Mouse (Mus musculus) stomach, embryonic 14.5 days (tissue): ENCODE data around the gene Slc35g3. TPM values are rescaled to one million over a fixed set of nuclear protein-coding genes. Genes with fewer than 3 reads are reported as not detected.

ENCODE experiments used
- ATAC-seq: fragments of 200-750 bp; cut with Nextera tagmentation; 2 replicates; pipeline ENCODE4 v1.8.0; 2017; ENCODE audit warnings: low read depth, moderate TSS enrichment; ENCODE audit not compliant: insufficient number of reproducible peaks, insufficient read depth, low FRiP score
- H3K27ac ChIP-seq: fragments of 300-500 bp; sonication (generic); 2 replicates; pipeline ENCODE4 v1.5.1; 2014; ENCODE audit warnings: mild to moderate bottlenecking, low read length, moderate library complexity, mixed read lengths
- H3K27me3 ChIP-seq: fragments of 300-500 bp; sonication (generic); 2 replicates; pipeline ENCODE4 v1.6.1; 2014; ENCODE audit warnings: low read length, control low read depth, mixed read lengths; ENCODE audit not compliant: control insufficient read depth, insufficient read depth
- H3K36me3 ChIP-seq: fragments of 300-500 bp; sonication (generic); 2 replicates; pipeline ENCODE4 v1.6.1; 2014; ENCODE audit warnings: mild to moderate bottlenecking, control low read depth, low read length, moderate library complexity, mixed read lengths; ENCODE audit not compliant: control insufficient read depth, insufficient read depth
- H3K4me1 ChIP-seq: fragments of 300-500 bp; sonication (generic); 2 replicates; pipeline ENCODE4 v1.6.1; 2014; ENCODE audit warnings: low read length, control low read depth, mixed read lengths; ENCODE audit not compliant: control insufficient read depth, insufficient read depth
- H3K4me2 ChIP-seq: fragments of 300-500 bp; sonication (generic); replicated peaks from 2 replicates; pipeline ENCODE4 v1.6.1; 2014; ENCODE audit warnings: low read depth, low read length, control low read depth
- H3K4me3 ChIP-seq: fragments of 300-500 bp; sonication (generic); 2 replicates; pipeline ENCODE4 v1.5.1; 2014; ENCODE audit warnings: low read depth, low read length, control low read depth
- H3K9ac ChIP-seq: fragments of 300-500 bp; sonication (generic); replicated peaks from 2 replicates; pipeline ENCODE4 v1.6.1; 2014; ENCODE audit warnings: low read depth, mild to moderate bottlenecking, control low read depth, low read length, moderate library complexity, mixed read lengths
- H3K9me3 ChIP-seq: fragments of 300-500 bp; sonication (generic); 2 replicates; pipeline ENCODE4 v1.6.1; 2016; ENCODE audit warnings: low read depth, low read length, control low read depth; ENCODE audit not compliant: control insufficient read depth
- WGBS: fragments of 180-500 bp; shearing (Covaris S2); extraction: QIAGEN DNeasy Blood & Tissue Kit; methylation state at CpG from one replicate; pipeline ENCODE4 v1.1.7; 2014; 5-methylcytosine and 5-hydroxymethylcytosine counted together
- polyA plus RNA-seq: library from polyadenylated mRNA; unstranded; fragments of >200 nt; fragmentation: Nextera tagmentation; extraction: Ambion mirVana; gene quantifications from 2 replicates; pipeline ENCODE4 v1.2.1, GENCODE M21; 2014

Gene Slc35g3
- polyA plus RNA-seq, 1 experiment from 2014 or later: not detected

- peaks cover 47% of the 10 kb centered on the region for H3K4me1 ChIP-seq
- WGBS: under 1% methylated on average over 33 of the region's 33 CpGs
Observed at GRCm38 (mm10) chr11:69802648-69803105, 40.9 kb upstream of the Slc35g3 start.

GRCm38 (mm10) chr11:69801379-69801977, 39.7 kb upstream of the Slc35g3 start, which contains the start of gene Fgf11:
Gene Fgf11 (minus strand): TSS chr11:69801857.
- peaks cover 3% of the 10 kb centered on the region; the same call in 1 of the 2 replicates for H3K27me3 ChIP-seq
- peak within 1 kb of the TSS; percentile 54 for H3K9ac ChIP-seq
- no peak for ATAC-seq
- H3K4me3 ChIP-seq: peak within 1 kb of the TSS; percentile 57
- H3K36me3 ChIP-seq: no peaks in the 10 kb centered on the region
- WGBS: under 1% methylated on average over 33 of the region's 33 CpGs
- peak within 1 kb of the TSS; percentile 35 for H3K27ac ChIP-seq
- H3K4me1 ChIP-seq: peaks cover 47% of the 10 kb centered on the region
- peak within 1 kb of the TSS; percentile 99 for H3K4me2 ChIP-seq
- H3K9me3 ChIP-seq: no peaks in the 10 kb centered on the region

More at GRCm38 (mm10) chr11:69802648-69803105, 40.9 kb upstream of the Slc35g3 start:
- H3K4me2 ChIP-seq: peak overlapping the region; percentile 99
- peaks cover 3% of the 10 kb centered on the region; the same call in 1 of the 2 replicates for H3K27me3 ChIP-seq
- H3K27ac ChIP-seq: no peak overlapping the region
- H3K9ac ChIP-seq: peak overlapping the region; percentile 48; the same call in 1 of the 2 replicates
- H3K36me3 ChIP-seq: no peaks in the 10 kb centered on the region
- peak overlapping the region; percentile 57 for H3K4me3 ChIP-seq
- no peaks in the 10 kb centered on the region for H3K9me3 ChIP-seq
- ATAC-seq: peak; percentile 24; the same call in 1 of the 2 replicates

GRCm38 (mm10) chr11:69800392-69801197, 38.8 kb upstream of the Slc35g3 start:
- no peaks in the 10 kb centered on the region for H3K36me3 ChIP-seq
- peak overlapping the region; percentile 35 for H3K27ac ChIP-seq
- H3K4me3 ChIP-seq: peak overlapping the region; percentile 57
- H3K4me2 ChIP-seq: peak overlapping the region; percentile 99
- peak; percentile 42 for ATAC-seq
- no peaks in the 10 kb centered on the region; the same call in 1 of the 2 replicates for H3K27me3 ChIP-seq
- under 1% methylated on average over 36 of the region's 36 CpGs for WGBS
- peak overlapping the region; percentile 54 for H3K9ac ChIP-seq
- H3K4me1 ChIP-seq: peaks cover 47% of the 10 kb centered on the region
- H3K9me3 ChIP-seq: no peaks in the 10 kb centered on the region

GRCm38 (mm10) chr11:69800138-69800391, 38.3 kb upstream of the Slc35g3 start:
- H3K9ac ChIP-seq: no peak overlapping the region
- ATAC-seq: no peak
- WGBS: 3% methylated on average over 11 of the region's 11 CpGs
- peak overlapping the region; percentile 99 for H3K4me2 ChIP-seq
- H3K27me3 ChIP-seq: no peaks in the 10 kb centered on the region; the same call in 1 of the 2 replicates
- H3K4me3 ChIP-seq: peak overlapping the region; percentile 57
- H3K36me3 ChIP-seq: no peaks in the 10 kb centered on the region
- H3K9me3 ChIP-seq: no peaks in the 10 kb centered on the region
- H3K27ac ChIP-seq: peak overlapping the region; percentile 35; the same call in 1 of the 2 replicates
- peaks cover 47% of the 10 kb centered on the region for H3K4me1 ChIP-seq

GRCm38 (mm10) chr11:69799394-69800137, 37.8 kb upstream of the Slc35g3 start:
- 20% methylated on average over 12 of the region's 12 CpGs for WGBS
- H3K9me3 ChIP-seq: no peaks in the 10 kb centered on the region
- no peak for ATAC-seq
- no peaks in the 10 kb centered on the region; the same call in 1 of the 2 replicates for H3K27me3 ChIP-seq
- peak overlapping the region; percentile 57; the same call in 1 of the 2 replicates for H3K4me3 ChIP-seq
- no peak overlapping the region for H3K9ac ChIP-seq
- H3K36me3 ChIP-seq: no peaks in the 10 kb centered on the region
- peak overlapping the region; percentile 99 for H3K4me2 ChIP-seq
- H3K4me1 ChIP-seq: peaks cover 42% of the 10 kb centered on the region
- peak overlapping the region; percentile 35; the same call in 1 of the 2 replicates for H3K27ac ChIP-seq

- H3K9ac ChIP-seq: no peak overlapping the region
- no peak overlapping the region for H3K27ac ChIP-seq
- no peak overlapping the region for H3K4me2 ChIP-seq
- WGBS: 77% methylated on average over 7 of the region's 7 CpGs
- H3K4me1 ChIP-seq: peaks cover 29% of the 10 kb centered on the region
- no peaks in the 10 kb centered on the region for H3K36me3 ChIP-seq
- ATAC-seq: no peak
- H3K9me3 ChIP-seq: no peaks in the 10 kb centered on the region
- no peak overlapping the region for H3K4me3 ChIP-seq
- no peaks in the 10 kb centered on the region; the same call in 1 of the 2 replicates for H3K27me3 ChIP-seq
Observed at GRCm38 (mm10) chr11:69797924-69798323, 36.2 kb upstream of the Slc35g3 start.

GRCm38 (mm10) chr11:69795983-69796435, 34.2 kb upstream of the Slc35g3 start:
- Histone ChIP-seq H3K4me2 (peak overlapping the region; percentile 95), H3K36me3 (no peaks in the 10 kb centered on the region), H3K27ac (no peak overlapping the region), H3K9ac (no peak overlapping the region), H3K4me1 (peaks cover 17% of the 10 kb centered on the region), H3K27me3 (no peaks in the 10 kb centered on the region), H3K9me3 (no peaks in the 10 kb centered on the region), H3K4me3 (peak overlapping the region; percentile 44)
- no peak for ATAC-seq
- 2% methylated on average over 13 of the region's 13 CpGs for WGBS
